Mouse (Mus musculus): ENCODE results near the gene Ctf2. TPM values are rescaled to one million over a fixed set of nuclear protein-coding genes. Genes with fewer than 3 reads are reported as not detected.

The Ctf2 gene
- total and polyA plus RNA-seq, 3 experiments, result 0.39 to 1.0 TPM; not detected in 1

GRCm38 (mm10) chr7:127709261-127709979 is 22.5 kb downstream of the Ctf2 start:
- DNase-seq (ENCODE audit: low read depth, low spot score), result peak; percentile 69
- peaks cover 5% of the 10 kb centered on the region for H3K79me2 ChIP-seq (ENCODE audit: control insufficient read depth, insufficient read depth, low read length, poor library complexity)
- H3K27ac ChIP-seq (ENCODE audit: control insufficient read depth, low read depth, low read length), result peak overlapping the region; percentile 83
- peak overlapping the region; percentile 84 for H3K9ac ChIP-seq (ENCODE audit: control insufficient read depth, low read depth, low read length, poor library complexity, severe bottlenecking)
- H3K36me3 ChIP-seq (ENCODE audit: control insufficient read depth in 1 of 2, insufficient read depth in 2 of 2, low read length in 2 of 2), result peaks cover 0 to 10% of the 10 kb centered on the region in 2 experiments; a peak in 2 of 4 replicates
- H3K9me3 ChIP-seq (replicated peaks; ENCODE audit: insufficient read depth, low read length), result no peaks in the 10 kb centered on the region
- peaks cover 4 to 14% of the 10 kb centered on the region in 2 experiments for H3K4me1 ChIP-seq (ENCODE audit: control insufficient read depth in 1 of 2, insufficient read depth in 2 of 2, low read length in 2 of 2)
- H3K27me3 ChIP-seq (ENCODE audit: control insufficient read depth in 1 of 2, insufficient read depth in 2 of 2, low read length in 2 of 2), result no peaks in the 10 kb centered on the region
- TF ChIP-seq HCFC1 (IDR thresholded peaks at IDR 0.05; ENCODE audit: low read depth, low read length) (no peak), CTCF (IDR thresholded peaks at IDR 0.05 in 2 of 3, conservative IDR thresholded peaks at IDR 0.05 in 1 of 3; ENCODE audit: control insufficient read depth in 1 of 3, insufficient read depth in 1 of 3, low read depth in 2 of 3, low read length in 3 of 3, poor library complexity in 1 of 3, severe bottlenecking in 1 of 3) (no peak), TBP (IDR thresholded peaks at IDR 0.05; ENCODE audit: low read depth, low read length) (peak; percentile 80)
- peak overlapping the region; percentile 29 to 62 for H3K4me3 ChIP-seq (ENCODE audit: control insufficient read depth in 1 of 2, insufficient read depth in 1 of 2, low read depth in 2 of 2, low read length in 2 of 2)

- H3K79me2 ChIP-seq (ENCODE audit: control insufficient read depth, insufficient read depth, low read length, poor library complexity), result peaks cover 5% of the 10 kb centered on the region
- peaks cover 0 to 10% of the 10 kb centered on the region in 2 experiments; a peak in 2 of 4 replicates for H3K36me3 ChIP-seq (ENCODE audit: control insufficient read depth in 1 of 2, insufficient read depth in 2 of 2, low read length in 2 of 2)
- peaks cover 4 to 14% of the 10 kb centered on the region in 2 experiments for H3K4me1 ChIP-seq (ENCODE audit: control insufficient read depth in 1 of 2, insufficient read depth in 2 of 2, low read length in 2 of 2)
- no peaks in the 10 kb centered on the region for H3K9me3 ChIP-seq (replicated peaks; ENCODE audit: insufficient read depth, low read length)
- peak within 1 kb of the TSS; percentile 83 for H3K27ac ChIP-seq (ENCODE audit: control insufficient read depth, low read depth, low read length)
- DNase-seq (ENCODE audit: low read depth, low spot score), result peak; percentile 93
- H3K4me3 ChIP-seq (ENCODE audit: control insufficient read depth in 1 of 2, insufficient read depth in 1 of 2, low read depth in 2 of 2, low read length in 2 of 2), result peak within 1 kb of the TSS; percentile 75 to 76
- H3K9ac ChIP-seq (ENCODE audit: control insufficient read depth, low read depth, low read length, poor library complexity, severe bottlenecking), result peak within 1 kb of the TSS; percentile 84
- no peaks in the 10 kb centered on the region for H3K27me3 ChIP-seq (ENCODE audit: control insufficient read depth in 1 of 2, insufficient read depth in 2 of 2, low read length in 2 of 2)
- TF ChIP-seq SMC3 (IDR thresholded peaks at IDR 0.05; ENCODE audit: low read depth, low read length) (peak; percentile 41), RAD21 (IDR thresholded peaks at IDR 0.05; ENCODE audit: low read depth, low read length) (no peak; the same call in 1 of the 2 replicates), ZMIZ1 (IDR thresholded peaks at IDR 0.05; ENCODE audit: low read depth, low read length) (no peak; the same call in 1 of the 2 replicates), ETS1 (IDR thresholded peaks at IDR 0.05; ENCODE audit: low read depth, low read length) (no peak; the same call in none of the 2 replicates), POLR2A (IDR thresholded peaks at IDR 0.05; ENCODE audit: control insufficient read depth in 1 of 2, insufficient read depth in 1 of 2, low read depth in 1 of 2, low read length in 2 of 2, poor library complexity in 1 of 2) (peak; percentile 70 to 76; a peak in 3 of 4 replicates), USF2 (IDR thresholded peaks at IDR 0.05; ENCODE audit: borderline replicate concordance in 1 of 2, insufficient read depth in 1 of 2, low read depth in 1 of 2, low read length in 2 of 2) (peak in 1 of 2 experiments; percentile 22; a peak in 1 of 4 replicates), BHLHE40 (IDR thresholded peaks at IDR 0.05; ENCODE audit: borderline replicate concordance, low read depth, low read length) (no peak), MAX (IDR thresholded peaks at IDR 0.05; ENCODE audit: low read length) (peak; percentile 92), MAZ (IDR thresholded peaks at IDR 0.05; ENCODE audit: low read depth, low read length) (peak; percentile 89; the same call in 1 of the 2 replicates), NRF1 (IDR thresholded peaks at IDR 0.05; ENCODE audit: insufficient read depth, low read depth, low read length, poor library complexity, severe bottlenecking) (peak; percentile 60), MYC (IDR thresholded peaks at IDR 0.05; ENCODE audit: low read depth, low read length) (peak; percentile 89; the same call in 1 of the 2 replicates), KAT2A (conservative IDR thresholded peaks at IDR 0.05; ENCODE audit: low read depth, low read length) (no peak), POLR2AphosphoS2 (IDR thresholded peaks at IDR 0.05; ENCODE audit: low read length) (no peak), MYB (IDR thresholded peaks at IDR 0.05; ENCODE audit: low read depth, low read length) (no peak), CTCF (IDR thresholded peaks at IDR 0.05 in 2 of 3, conservative IDR thresholded peaks at IDR 0.05 in 1 of 3; ENCODE audit: control insufficient read depth in 1 of 3, insufficient read depth in 1 of 3, low read depth in 2 of 3, low read length in 3 of 3, poor library complexity in 1 of 3, severe bottlenecking in 1 of 3) (peak; percentile 12 to 82 (median 67); a peak in 4 of 6 replicates), ELF1 (IDR thresholded peaks at IDR 0.05; ENCODE audit: low read depth, low read length) (peak; percentile 62), MXI1 (IDR thresholded peaks at IDR 0.05; ENCODE audit: low read depth, low read length) (peak; percentile 91), TCF12 (IDR thresholded peaks at IDR 0.05; ENCODE audit: low read depth, low read length) (no peak; the same call in 1 of the 2 replicates), SIN3A (IDR thresholded peaks at IDR 0.05; ENCODE audit: low read length) (peak; percentile 80; the same call in 1 of the 2 replicates), ZC3H11A (IDR thresholded peaks at IDR 0.05; ENCODE audit: low read depth, low read length) (no peak), GATA1 (IDR thresholded peaks at IDR 0.05; ENCODE audit: low read depth, low read length) (no peak), CHD1 (IDR thresholded peaks at IDR 0.05; ENCODE audit: low read depth, low read length) (no peak), UBTF (IDR thresholded peaks at IDR 0.05; ENCODE audit: borderline replicate concordance, insufficient read depth, low read depth, low read length) (no peak; the same call in none of the 2 replicates), RCOR1 (IDR thresholded peaks at IDR 0.05; ENCODE audit: low read depth, low read length) (0 out of 2 replicates have a peak, but pooled peaks have one; percentile 1)
Observed at GRCm38 (mm10) chr7:127708207-127709078, 23.5 kb downstream of the Ctf2 start, which contains the start of gene Bcl7c. Gene Bcl7c (minus strand): TSS chr7:127708933.
